In genomic region chr10:80304458-80304857, GRCm38 (mm10) we compare ENCODE assay signal across 10 mouse cellular contexts. TPM values are rescaled to one million over a fixed set of nuclear protein-coding genes. Genes with fewer than 3 reads are reported as not detected.
A peak's percentile ranks its signal among the peaks of the same experiment; 100 is the strongest.
DNase-seq lines count a peak whose midpoint lies in the region; ATAC-seq and TF ChIP-seq lines count a peak whose summit lies in the region.
"Had no signal": no experiment of that assay in that cellular context is flagged by ENCODE, and none has a peak within 500 bp of the region (broad histone marks: within the 10 kb centered on the region; RNA-seq: fewer than 3 reads in every experiment).

No protein-coding gene starts in this region.

- ATAC-seq in forebrain, postnatal 0 days: no peak
- ATAC-seq in liver, embryonic 14.5 days (ENCODE audit: insufficient read depth): no peak
- 0 out of 2 replicates have a peak, but pooled peaks have one; percentile 4 for ATAC-seq in stomach, embryonic 16.5 days (ENCODE audit: insufficient read depth, low FRiP score)
- no peak for ATAC-seq in erythroid progenitor cell, adult 5-6 weeks (replicated peaks; ENCODE audit: low FRiP score, poor library complexity, severe bottlenecking)

- H3K4me2 ChIP-seq in forebrain, postnatal 0 days (ENCODE audit: low read depth): 0 out of 2 replicates have a peak overlapping the region, but pooled peaks have one; percentile 3
- peak overlapping the region; percentile 43; the same call in 1 of the 2 replicates for H3K4me2 ChIP-seq in liver, embryonic 14.5 days (ENCODE audit: low read depth)
- H3K4me2 ChIP-seq in stomach, embryonic 16.5 days (ENCODE audit: low read depth, low read length): no peak overlapping the region

- TF ChIP-seq EP300 in liver, embryonic 14.5 days (IDR thresholded peaks at IDR 0.05; ENCODE audit: low read depth): no peak

- no peaks in the 10 kb centered on the region for H3K36me3 ChIP-seq in testis, adult 2 months (ENCODE audit: control insufficient read depth, insufficient read depth, low read length)
- peaks cover 73% of the 10 kb centered on the region for H3K36me3 ChIP-seq in forebrain, postnatal 0 days (ENCODE audit: insufficient read depth)
- H3K36me3 ChIP-seq in liver, embryonic 14.5 days (replicated peaks; ENCODE audit: control insufficient read depth, insufficient read depth, low read depth): no peaks in the 10 kb centered on the region
- H3K36me3 ChIP-seq in stomach, embryonic 16.5 days (ENCODE audit: control insufficient read depth, insufficient read depth, low read length): no peaks in the 10 kb centered on the region

- DNase-seq in testis, postnatal 10 days (ENCODE audit: low spot score): no peak
- DNase-seq in forebrain, postnatal 0 days: no peak
- no peak for DNase-seq in liver, embryonic 14.5 days (ENCODE audit: low read depth in 3 of 3, low spot score in 3 of 3)
- DNase-seq in thymus, adult 18-20 months: no peak
- no peak for DNase-seq in left cerebral cortex, adult 9 months (ENCODE audit: low spot score in 2 of 2)
- DNase-seq: cerebellum, adult 8-10 months; heart, adult 18-20 months had no signal

- no peak overlapping the region for H3K27ac ChIP-seq in testis, adult 2 months (ENCODE audit: control insufficient read depth, insufficient read depth, low read depth, low read length)
- no peak overlapping the region for H3K27ac ChIP-seq in forebrain, postnatal 0 days (ENCODE audit: low read depth, low read length)
- H3K27ac ChIP-seq in liver, embryonic 14.5 days: no peak overlapping the region
- H3K27ac ChIP-seq in stomach, embryonic 16.5 days (ENCODE audit: low read length): no peak overlapping the region

- TF ChIP-seq POLR2A in testis, adult 2 months (IDR thresholded peaks at IDR 0.05; ENCODE audit: control insufficient read depth, low read depth, low read length): no peak

- H3K9ac ChIP-seq in forebrain, postnatal 0 days: no peak overlapping the region
- no peak overlapping the region for H3K9ac ChIP-seq in liver, embryonic 14.5 days (replicated peaks)
- H3K9ac ChIP-seq in stomach, embryonic 16.5 days (ENCODE audit: low read length): no peak overlapping the region

- no peaks in the 10 kb centered on the region for H3K9me3 ChIP-seq in forebrain, postnatal 0 days (ENCODE audit: low read length)
- H3K9me3 ChIP-seq in liver, embryonic 14.5 days (ENCODE audit: control insufficient read depth, low read length): no peaks in the 10 kb centered on the region
- no peaks in the 10 kb centered on the region for H3K9me3 ChIP-seq in stomach, embryonic 16.5 days (replicated peaks; ENCODE audit: control insufficient read depth, low read length)

- H3K4me1 ChIP-seq in testis, adult 2 months (ENCODE audit: control insufficient read depth, insufficient read depth, low read length): peaks cover 3% of the 10 kb centered on the region
- H3K4me1 ChIP-seq in forebrain, postnatal 0 days (ENCODE audit: insufficient read depth): peaks cover 20% of the 10 kb centered on the region
- no peaks in the 10 kb centered on the region for H3K4me1 ChIP-seq in liver, embryonic 14.5 days (replicated peaks; ENCODE audit: control insufficient read depth in 2 of 2, insufficient read depth in 2 of 2, low read length in 1 of 2)
- H3K4me1 ChIP-seq in stomach, embryonic 16.5 days (ENCODE audit: control insufficient read depth, insufficient read depth, low read length): peaks cover 4% of the 10 kb centered on the region; the same call in 1 of the 2 replicates

- WGBS in forebrain, postnatal 0 days: 60% methylated on average over 12 of the region's 12 CpGs
- WGBS in liver, embryonic 14.5 days (ENCODE audit: insufficient replicate concordance): 5% methylated on average over 12 of the region's 12 CpGs
- 29% methylated on average over 12 of the region's 12 CpGs for WGBS in stomach, embryonic 16.5 days

- H3K4me3 ChIP-seq in testis, adult 2 months (ENCODE audit: control insufficient read depth, low read depth, low read length): peak overlapping the region; percentile 33
- H3K4me3 ChIP-seq in forebrain, postnatal 0 days (ENCODE audit: low read depth, low read length): no peak overlapping the region
- H3K4me3 ChIP-seq in liver, embryonic 14.5 days (ENCODE audit: insufficient read depth in 1 of 2, low read depth in 2 of 2, low read length in 2 of 2): no peak overlapping the region
- H3K4me3 ChIP-seq in stomach, embryonic 16.5 days (replicated peaks; ENCODE audit: low read length): peak overlapping the region; percentile 10; the same call in 1 of the 2 replicates

- TF ChIP-seq CTCF in testis, adult 2 months (IDR thresholded peaks at IDR 0.05; ENCODE audit: control insufficient read depth, insufficient read depth, insufficient replicate concordance, low read depth, low read length): no peak
- no peak for TF ChIP-seq CTCF in forebrain, postnatal 0 days (IDR thresholded peaks at IDR 0.05; ENCODE audit: low read depth)
- no peak for TF ChIP-seq CTCF in liver, embryonic 14.5 days (IDR thresholded peaks at IDR 0.05; ENCODE audit: low read depth)

- H3K27me3 ChIP-seq in testis, adult 2 months (ENCODE audit: control insufficient read depth, insufficient read depth, low read length): no peaks in the 10 kb centered on the region
- H3K27me3 ChIP-seq in forebrain, postnatal 0 days (ENCODE audit: insufficient read depth, low read length): no peaks in the 10 kb centered on the region
- peaks cover 65% of the 10 kb centered on the region for H3K27me3 ChIP-seq in liver, embryonic 14.5 days (ENCODE audit: control insufficient read depth, insufficient read depth, low read length)
- peaks cover 49% of the 10 kb centered on the region for H3K27me3 ChIP-seq in stomach, embryonic 16.5 days (ENCODE audit: control insufficient read depth, insufficient read depth, low read length)

RNA-seq across cellular contexts. Expression of gene Apc2, which starts 8.7 kb away (rescaled TPM):
- 1.4 and 1.8 TPM in 2 replicates for polyA plus RNA-seq in testis, adult 2 months (2012; rRNA removed)
- 309 and 328 TPM in 2 replicates for total RNA-seq in forebrain, postnatal 0 days (2014; rRNA removed)
- polyA plus RNA-seq in forebrain, postnatal 0 days (2015; fragmentation: Nextera tagmentation; extraction: Ambion mirVana): 85.3 and 112 TPM in 2 replicates
- polyA plus RNA-seq in liver, embryonic 14.5 days (2012; rRNA removed): 0.04 and 0.16 TPM in 2 replicates
- polyA plus RNA-seq in liver, embryonic 14.5 days (2014; fragmentation: Nextera tagmentation; extraction: Ambion mirVana): 0.04 TPM in 1 of 2 replicates, not detected in the other
- polyA plus RNA-seq in stomach, embryonic 16.5 days (2015; fragmentation: Nextera tagmentation; extraction: Ambion mirVana): 3.3 and 4.3 TPM in 2 replicates
- total RNA-seq in erythroid progenitor cell, adult 5-6 weeks (2015; ENCODE audit: low replicate concordance): not detected in 2 replicates
- 0.13 TPM in 1 of 2 replicates, not detected in the other for total RNA-seq in erythroid progenitor cell, adult 5-6 weeks (2017; ENCODE audit: low replicate concordance)

RNA-seq across cellular contexts. Expression of gene Rps15, which starts 12.2 kb away (rescaled TPM):
- polyA plus RNA-seq in testis, adult 2 months (2012; rRNA removed): 672 and 893 TPM in 2 replicates
- total RNA-seq in forebrain, postnatal 0 days (2014; rRNA removed): 1,181 and 1,718 TPM in 2 replicates
- 681 and 897 TPM in 2 replicates for polyA plus RNA-seq in forebrain, postnatal 0 days (2015; fragmentation: Nextera tagmentation; extraction: Ambion mirVana)
- polyA plus RNA-seq in liver, embryonic 14.5 days (2012; rRNA removed): 2,043 and 2,097 TPM in 2 replicates
- 805 and 809 TPM in 2 replicates for polyA plus RNA-seq in liver, embryonic 14.5 days (2014; fragmentation: Nextera tagmentation; extraction: Ambion mirVana)
- polyA plus RNA-seq in stomach, embryonic 16.5 days (2015; fragmentation: Nextera tagmentation; extraction: Ambion mirVana): 807 and 821 TPM in 2 replicates
- total RNA-seq in erythroid progenitor cell, adult 5-6 weeks (2015; ENCODE audit: low replicate concordance): 689 and 862 TPM in 2 replicates
- 557 and 668 TPM in 2 replicates for total RNA-seq in erythroid progenitor cell, adult 5-6 weeks (2017; ENCODE audit: low replicate concordance)

RNA-seq across cellular contexts. Expression of gene 2310011J03Rik, which starts 15.9 kb away (rescaled TPM):
- polyA plus RNA-seq in testis, adult 2 months (2012; rRNA removed): 11.3 and 13.1 TPM in 2 replicates
- 19.2 and 22.8 TPM in 2 replicates for total RNA-seq in forebrain, postnatal 0 days (2014; rRNA removed)
- polyA plus RNA-seq in forebrain, postnatal 0 days (2015; fragmentation: Nextera tagmentation; extraction: Ambion mirVana): 32.4 and 35.6 TPM in 2 replicates
- polyA plus RNA-seq in liver, embryonic 14.5 days (2012; rRNA removed): 24.3 and 24.7 TPM in 2 replicates
- polyA plus RNA-seq in liver, embryonic 14.5 days (2014; fragmentation: Nextera tagmentation; extraction: Ambion mirVana): 29.4 and 29.5 TPM in 2 replicates
- 46.6 and 48.1 TPM in 2 replicates for polyA plus RNA-seq in stomach, embryonic 16.5 days (2015; fragmentation: Nextera tagmentation; extraction: Ambion mirVana)
- 7.2 and 13.4 TPM in 2 replicates for total RNA-seq in erythroid progenitor cell, adult 5-6 weeks (2015; ENCODE audit: low replicate concordance)
- total RNA-seq in erythroid progenitor cell, adult 5-6 weeks (2017; ENCODE audit: low replicate concordance): 6.1 and 10.8 TPM in 2 replicates

RNA-seq across cellular contexts. Expression of gene Pcsk4, which starts 24.8 kb away (rescaled TPM):
- 324 and 326 TPM in 2 replicates for polyA plus RNA-seq in testis, adult 2 months (2012; rRNA removed)
- 3.4 and 3.8 TPM in 2 replicates for total RNA-seq in forebrain, postnatal 0 days (2014; rRNA removed)
- 7.4 TPM in 2 replicates for polyA plus RNA-seq in forebrain, postnatal 0 days (2015; fragmentation: Nextera tagmentation; extraction: Ambion mirVana)
- polyA plus RNA-seq in liver, embryonic 14.5 days (2012; rRNA removed): 6.6 and 7.2 TPM in 2 replicates
- 3.1 and 3.2 TPM in 2 replicates for polyA plus RNA-seq in liver, embryonic 14.5 days (2014; fragmentation: Nextera tagmentation; extraction: Ambion mirVana)
- 3.7 and 4.4 TPM in 2 replicates for polyA plus RNA-seq in stomach, embryonic 16.5 days (2015; fragmentation: Nextera tagmentation; extraction: Ambion mirVana)
- total RNA-seq in erythroid progenitor cell, adult 5-6 weeks (2015; ENCODE audit: low replicate concordance): not detected in 2 replicates
- 1.0 TPM in 1 of 2 replicates, not detected in the other for total RNA-seq in erythroid progenitor cell, adult 5-6 weeks (2017; ENCODE audit: low replicate concordance)

RNA-seq across cellular contexts. Expression of gene Reep6, which starts 25.3 kb away (rescaled TPM):
- polyA plus RNA-seq in testis, adult 2 months (2012; rRNA removed): 698 and 732 TPM in 2 replicates
- total RNA-seq in forebrain, postnatal 0 days (2014; rRNA removed): 1.8 and 2.7 TPM in 2 replicates
- 5.1 and 6.4 TPM in 2 replicates for polyA plus RNA-seq in forebrain, postnatal 0 days (2015; fragmentation: Nextera tagmentation; extraction: Ambion mirVana)
- polyA plus RNA-seq in liver, embryonic 14.5 days (2012; rRNA removed): 23.6 and 29.2 TPM in 2 replicates
- 55.3 and 59.5 TPM in 2 replicates for polyA plus RNA-seq in liver, embryonic 14.5 days (2014; fragmentation: Nextera tagmentation; extraction: Ambion mirVana)
- 45.2 and 51.1 TPM in 2 replicates for polyA plus RNA-seq in stomach, embryonic 16.5 days (2015; fragmentation: Nextera tagmentation; extraction: Ambion mirVana)
- 17.2 and 22.3 TPM in 2 replicates for total RNA-seq in erythroid progenitor cell, adult 5-6 weeks (2015; ENCODE audit: low replicate concordance)
- 16.8 and 18.2 TPM in 2 replicates for total RNA-seq in erythroid progenitor cell, adult 5-6 weeks (2017; ENCODE audit: low replicate concordance)

Comparison
In these comparisons a context has a peak if more than half of its experiments do, and no peak if none do; other contexts are left out.
1. H3K4me3 ChIP-seq: peak in testis, adult 2 months (single experiment) and stomach, embryonic 16.5 days (single experiment); none in forebrain, postnatal 0 days (single experiment) and liver, embryonic 14.5 days (0 of 2).
2. RNA of gene Apc2, which starts 8.7 kb away (polyA plus RNA-seq): 85.3 to 112 TPM in forebrain, postnatal 0 days; 3.3 to 4.3 TPM in stomach, embryonic 16.5 days, 1.4 to 1.8 TPM in testis, adult 2 months and 0.04 to 0.16 TPM in liver, embryonic 14.5 days; every median in the first group is over 10 times any median in the second.